Mouse (Mus musculus) kidney, adult 18-20 months (tissue): ENCODE measurements around the gene Pdzd2.

Experiments used
- DNase-seq: peaks from one replicate; pipeline ENCODE4 v3.0.0; 2021

The Pdzd2 gene

DNA sequence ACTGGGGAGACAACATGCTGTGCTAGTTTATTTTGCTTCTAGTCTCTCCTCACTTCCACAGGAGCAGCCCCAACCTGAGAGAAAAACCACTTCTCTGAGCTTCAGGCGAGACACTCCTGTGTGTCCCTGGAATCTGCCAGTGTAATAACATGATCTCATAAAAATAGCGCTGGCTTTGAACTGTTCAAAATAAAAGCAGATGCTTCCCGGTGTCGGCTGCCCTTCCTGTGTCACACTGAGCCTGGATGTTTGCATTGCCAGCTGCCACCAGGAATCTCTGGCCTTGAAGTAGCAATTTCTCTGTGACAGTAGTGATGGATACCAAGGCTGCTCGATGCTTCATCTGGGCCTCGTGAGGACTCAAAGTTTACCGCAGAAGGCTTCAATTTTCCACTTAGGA lies 282.9 kb downstream of the Pdzd2 start:
- no peak for DNase-seq

- no peak for DNase-seq
Measured at GRCm38 (mm10) chr15:12453343-12453742, 286.4 kb downstream of the Pdzd2 start.

DNA sequence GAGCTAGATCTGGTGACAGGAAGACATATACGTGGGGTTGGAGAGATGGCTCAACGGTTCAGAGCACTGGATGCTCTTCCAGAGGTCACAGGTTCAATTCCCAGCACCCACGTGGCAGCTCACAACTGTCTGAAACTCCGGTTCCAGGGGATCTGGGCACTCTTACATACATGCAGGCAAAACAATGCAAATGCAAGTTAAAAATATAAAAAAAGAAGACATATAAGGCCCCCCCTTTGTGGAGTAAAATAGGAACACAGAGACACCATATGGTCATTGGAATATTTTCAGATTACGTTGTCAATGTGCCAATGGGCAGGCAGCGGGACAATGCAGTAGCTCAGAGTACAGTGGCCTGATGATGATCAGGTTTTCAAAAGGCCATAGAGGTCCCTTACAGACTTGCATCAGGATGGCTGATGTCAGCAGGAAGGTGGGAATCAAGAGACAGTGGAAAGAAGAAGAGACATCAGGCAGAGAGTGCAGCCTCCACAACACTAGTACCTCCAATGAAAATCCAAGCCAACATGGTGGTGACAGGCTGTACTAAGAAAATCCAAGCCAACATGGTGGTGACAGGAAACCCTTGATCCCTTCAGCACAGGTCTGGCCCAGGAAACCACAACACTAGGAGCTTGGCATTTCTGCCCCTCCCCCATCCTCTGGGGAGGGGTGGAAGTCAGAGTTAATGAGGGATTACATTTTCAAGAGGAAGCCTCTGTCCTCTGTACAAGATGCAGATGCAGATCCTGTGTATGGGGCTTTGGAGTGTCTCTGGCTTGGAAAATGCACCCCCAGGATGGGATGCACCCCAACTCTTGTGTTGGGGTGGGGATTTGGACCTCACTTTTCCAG lies 287.4 kb downstream of the Pdzd2 start:
- no peak for DNase-seq

GRCm38 (mm10) chr15:12451448-12451847 lies 288.3 kb downstream of the Pdzd2 start:
- peak; percentile 32 for DNase-seq

- DNase-seq: no peak
Measured at GRCm38 (mm10) chr15:12450790-12451189, 288.9 kb downstream of the Pdzd2 start.

DNA sequence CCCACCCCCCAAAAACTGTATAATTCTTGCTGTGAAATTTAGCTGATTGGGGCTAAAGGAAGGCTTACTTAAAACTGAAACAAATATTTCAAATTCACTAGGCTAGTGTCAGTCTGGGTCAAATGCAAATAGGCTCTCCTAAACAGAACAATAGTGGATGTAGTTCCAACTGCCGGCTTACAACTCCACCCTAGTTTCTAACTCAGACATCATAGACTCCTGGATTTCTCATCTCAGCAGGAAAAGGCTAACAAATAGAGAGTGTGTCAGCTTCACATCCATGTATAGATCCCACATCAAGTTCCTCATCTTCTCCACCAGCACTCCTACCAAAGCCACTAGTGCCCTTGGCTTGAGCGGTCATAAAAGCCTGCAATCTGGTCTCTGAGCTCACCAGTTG lies 290.4 kb downstream of the Pdzd2 start:
- no peak for DNase-seq

- DNase-seq: no peak
Measured at GRCm38 (mm10) chr15:12447021-12447434, 292.7 kb downstream of the Pdzd2 start.

DNA sequence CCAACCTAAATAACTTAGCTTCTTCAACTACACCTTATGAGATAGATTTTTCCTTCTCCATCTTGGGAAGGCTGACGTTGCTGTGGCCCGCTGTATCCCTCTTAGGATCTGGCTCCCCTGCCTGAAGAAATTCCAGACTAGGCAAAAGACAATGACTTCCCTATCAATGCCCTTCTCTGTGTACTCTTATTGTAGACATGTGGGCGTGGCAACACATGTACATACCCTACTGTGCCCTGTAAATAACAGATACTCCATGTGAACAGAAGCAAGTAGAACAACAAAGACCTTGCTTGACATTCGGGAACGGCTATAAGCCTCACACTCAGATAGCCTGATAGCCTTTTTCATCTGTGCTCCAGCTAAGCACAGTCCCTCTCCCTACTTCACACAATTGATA lies 295.2 kb downstream of the Pdzd2 start:
- no peak for DNase-seq

DNA sequence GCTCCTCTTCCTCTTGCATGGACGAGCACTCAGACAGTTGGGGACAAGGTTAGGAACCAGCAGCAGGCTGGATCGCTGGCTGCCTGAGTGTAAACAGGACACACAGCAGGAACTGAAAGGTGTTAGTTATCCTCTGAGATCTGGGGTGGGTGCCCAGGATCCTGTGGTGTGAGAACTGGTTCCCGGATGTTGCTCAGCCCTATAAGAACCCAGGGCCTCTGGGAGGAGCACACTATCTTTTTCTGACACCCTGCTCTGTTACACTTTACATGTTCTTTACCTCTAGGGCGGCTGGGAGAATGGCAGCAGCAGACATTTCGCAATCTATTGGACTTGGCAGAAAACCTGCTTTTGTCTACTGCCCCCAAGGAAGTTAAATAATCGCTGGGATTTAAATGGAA lies 300.4 kb downstream of the Pdzd2 start:
- no peak for DNase-seq

GRCm38 (mm10) chr15:12438691-12439090 lies 301.0 kb downstream of the Pdzd2 start:
- DNase-seq: no peak

DNA sequence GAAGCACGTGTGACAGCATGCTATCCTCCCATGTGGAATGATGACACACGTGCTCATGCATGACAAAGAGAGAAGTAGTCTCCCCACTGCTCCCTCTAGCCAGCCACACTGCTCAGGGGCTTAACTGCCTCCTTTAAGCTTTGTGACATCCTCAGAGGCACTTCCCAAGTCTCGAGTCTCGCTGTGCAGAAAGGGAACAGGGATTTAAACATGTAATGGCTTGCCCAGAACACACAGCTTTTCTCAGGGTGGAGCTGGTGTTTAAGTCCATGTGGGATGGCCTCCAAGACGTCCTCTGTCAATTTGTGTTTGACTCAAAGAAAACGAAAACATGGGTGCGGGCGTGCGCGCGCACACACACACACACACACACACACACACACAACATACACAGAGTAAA lies 301.6 kb downstream of the Pdzd2 start:
- no peak for DNase-seq

- no peak for DNase-seq
Measured at GRCm38 (mm10) chr15:12435910-12436309, 303.8 kb downstream of the Pdzd2 start.

- DNase-seq: no peak
Measured at GRCm38 (mm10) chr15:12433893-12434599, 305.7 kb downstream of the Pdzd2 start.

- DNase-seq: no peak
Measured at GRCm38 (mm10) chr15:12432879-12433278, 306.8 kb downstream of the Pdzd2 start.

DNA sequence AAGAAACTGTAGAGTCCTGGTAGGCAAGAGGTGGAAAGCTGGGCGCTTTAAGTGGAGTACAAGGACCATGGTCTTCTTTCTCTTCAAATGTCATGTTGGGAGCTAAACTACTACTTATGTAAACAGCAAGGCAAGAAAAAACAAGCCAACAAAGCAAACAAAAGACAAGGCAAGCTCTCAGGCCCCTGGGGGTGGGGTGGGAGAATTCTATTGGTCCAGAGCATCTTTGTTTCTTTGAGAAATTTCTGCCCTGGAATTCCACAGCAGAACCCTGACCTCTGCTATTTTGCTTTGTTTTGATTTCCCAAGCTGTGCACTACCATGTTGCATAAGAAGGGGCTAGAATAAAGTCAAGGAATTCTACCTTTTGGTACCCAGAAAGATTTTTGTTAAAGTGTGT lies 307.4 kb downstream of the Pdzd2 start:
- no peak for DNase-seq

- no peak for DNase-seq
Measured at GRCm38 (mm10) chr15:12431684-12432083, 308.0 kb downstream of the Pdzd2 start.

DNA sequence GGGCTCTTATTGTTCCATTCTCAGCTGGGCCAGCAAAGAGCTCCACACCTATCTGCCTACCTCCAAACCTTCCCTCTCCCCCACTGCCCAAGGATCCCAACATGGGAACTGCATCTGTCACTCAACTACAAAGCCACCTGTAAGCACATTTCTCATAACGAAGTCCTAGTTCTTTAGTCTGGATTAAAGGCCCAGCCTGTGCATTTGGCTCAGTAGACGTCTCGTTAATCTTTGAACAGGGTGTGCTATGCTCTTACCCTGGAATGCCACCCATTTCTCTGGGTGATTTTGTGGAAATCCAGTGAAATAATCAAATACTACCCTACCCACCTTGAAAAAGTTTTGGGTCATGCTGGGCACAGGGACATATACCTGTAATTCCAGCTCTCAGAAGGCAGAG lies 308.5 kb downstream of the Pdzd2 start:
- peak; percentile 22 for DNase-seq

DNA sequence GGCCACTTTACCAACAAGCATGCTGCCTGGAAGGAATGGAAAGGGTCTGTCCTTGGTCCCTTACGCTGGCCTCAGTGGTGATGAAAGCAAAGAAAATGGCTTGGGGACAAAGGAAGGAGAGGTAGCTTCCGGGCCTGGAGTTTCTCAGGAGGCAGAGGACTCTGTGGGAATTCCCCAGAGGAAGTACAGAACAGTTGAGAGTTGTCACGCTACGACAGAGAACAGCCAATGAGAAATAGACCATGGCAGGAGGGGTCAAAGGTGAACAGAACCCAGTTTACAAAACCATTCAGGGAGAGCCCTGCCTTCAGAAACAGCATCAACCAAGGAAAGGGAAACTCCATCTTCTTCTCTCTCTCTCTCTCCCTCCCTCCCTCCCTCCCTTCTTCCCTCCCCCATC lies 309.1 kb downstream of the Pdzd2 start:
- no peak for DNase-seq

- DNase-seq: peak; percentile 32
Measured at GRCm38 (mm10) chr15:12429572-12430431, 309.9 kb downstream of the Pdzd2 start.

- DNase-seq: no peak
Measured at GRCm38 (mm10) chr15:12427818-12428217, 311.9 kb downstream of the Pdzd2 start.

- DNase-seq: no peak
Measured at GRCm38 (mm10) chr15:12426342-12426741, 313.4 kb downstream of the Pdzd2 start.

- no peak for DNase-seq
Measured at GRCm38 (mm10) chr15:12425049-12425627, 314.6 kb downstream of the Pdzd2 start.

GRCm38 (mm10) chr15:12424187-12424586 lies 315.5 kb downstream of the Pdzd2 start:
- DNase-seq: no peak
